Mouse (Mus musculus): ENCODE data around the gene App. TPM values are rescaled to one million over a fixed set of nuclear protein-coding genes. Genes with fewer than 3 reads are reported as not detected.

Gene App
- polyA plus RNA-seq, 1 experiment from 2014 or later, result 132 TPM

DNA sequence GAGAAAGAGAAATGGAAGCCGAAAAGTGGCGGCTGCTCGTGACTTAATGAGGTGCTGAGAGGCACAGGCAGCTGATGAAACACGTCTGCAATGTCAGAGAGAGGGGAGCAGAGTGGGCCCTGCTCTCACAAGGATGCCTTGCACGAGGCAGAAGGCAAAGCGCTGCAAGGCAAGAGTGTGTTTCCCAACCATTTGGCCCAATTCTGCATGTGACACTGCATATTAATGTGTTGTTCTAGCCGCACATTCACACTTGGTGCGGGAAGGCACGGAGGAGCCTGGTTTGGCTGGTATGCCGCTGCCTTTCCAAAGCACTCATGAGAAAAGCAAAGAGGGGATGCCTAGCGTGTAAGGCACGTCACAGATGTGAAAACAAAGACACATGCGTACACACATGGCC lies 63.1 kb downstream of the App start:
- Histone ChIP-seq H3K4me2 (ENCODE audit: low read length) (no peak overlapping the region), H3K4me1 (replicated peaks; ENCODE audit: control insufficient read depth, insufficient read depth, low read length) (no peaks in the 10 kb centered on the region), H3K36me3 (ENCODE audit: control insufficient read depth, insufficient read depth, low read length) (no peaks in the 10 kb centered on the region), H3K9ac (ENCODE audit: low read length) (no peak overlapping the region), H3K27me3 (replicated peaks; ENCODE audit: control insufficient read depth, insufficient read depth, low read length) (no peaks in the 10 kb centered on the region), H3K4me3 (ENCODE audit: low read depth, low read length) (no peak overlapping the region), H3K27ac (ENCODE audit: low read depth) (no peak overlapping the region), H3K9me3 (ENCODE audit: control insufficient read depth, low read length) (no peaks in the 10 kb centered on the region)
- 77% methylated on average over 13 of the region's 13 CpGs for WGBS
- ATAC-seq (replicated peaks; ENCODE audit: low FRiP score, low TSS enrichment, low read depth), result no peak
- no peak for DNase-seq (ENCODE audit: low spot score)

DNA sequence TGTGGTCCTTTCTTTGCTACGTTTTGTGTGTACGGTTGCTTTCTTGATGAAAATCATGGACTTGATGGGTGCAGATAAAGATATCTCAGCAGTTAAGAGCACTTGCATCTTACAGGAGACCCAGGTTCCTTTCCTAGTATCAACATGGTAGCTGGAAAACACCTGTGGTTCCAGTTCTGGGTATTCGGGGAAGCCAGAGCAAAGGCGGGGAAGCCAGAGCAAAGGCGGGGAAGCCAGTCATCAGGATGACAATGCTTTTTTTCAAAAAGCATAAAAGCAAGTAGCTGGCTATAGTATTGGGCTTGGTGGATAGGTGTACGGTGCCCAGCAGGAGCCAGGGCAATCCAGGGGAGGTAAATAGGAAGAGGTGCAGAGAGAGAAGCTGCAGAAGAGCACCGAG lies 65.1 kb downstream of the App start:
- 86% methylated on average over 7 of the region's 7 CpGs for WGBS

DNA sequence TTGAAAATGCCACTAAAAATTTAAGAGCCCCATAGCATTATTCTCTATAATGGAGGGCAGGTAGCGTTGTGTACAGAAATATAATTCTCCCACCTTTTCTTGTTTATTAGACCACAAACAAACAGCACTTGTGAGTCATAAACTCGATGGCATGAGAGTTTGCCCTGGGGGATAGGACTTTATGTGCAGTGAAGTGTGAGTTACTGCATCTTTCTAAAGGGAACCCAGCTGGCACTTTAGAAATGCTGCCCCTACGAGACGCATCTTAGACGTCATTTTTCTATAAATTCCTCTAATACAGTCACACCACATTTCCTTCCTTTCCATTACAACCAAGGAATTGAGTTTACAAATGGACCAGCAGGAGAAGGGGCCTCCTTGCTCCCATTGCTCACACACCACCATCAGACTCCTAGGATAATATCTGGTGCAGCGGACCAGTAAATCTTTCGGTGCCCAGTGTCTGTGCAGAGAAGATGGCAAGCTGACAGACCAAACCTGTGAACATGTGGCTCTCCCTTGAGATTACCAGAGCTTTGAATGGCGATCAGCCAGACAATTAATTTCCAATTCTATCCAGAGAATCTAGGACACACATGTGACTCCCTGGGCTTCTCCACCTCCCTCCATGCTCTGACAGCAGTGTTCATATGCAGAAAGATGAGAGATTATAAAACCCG lies 66.8 kb downstream of the App start:
- H3K4me1 ChIP-seq (replicated peaks; ENCODE audit: control insufficient read depth, insufficient read depth, low read length), result no peaks in the 10 kb centered on the region
- no peaks in the 10 kb centered on the region for H3K9me3 ChIP-seq (ENCODE audit: control insufficient read depth, low read length)
- H3K9ac ChIP-seq (ENCODE audit: low read length), result no peak overlapping the region
- no peaks in the 10 kb centered on the region for H3K27me3 ChIP-seq (replicated peaks; ENCODE audit: control insufficient read depth, insufficient read depth, low read length)
- DNase-seq (ENCODE audit: low spot score) (no peak), ATAC-seq (replicated peaks; ENCODE audit: low FRiP score, low TSS enrichment, low read depth) (no peak)
- H3K4me2 ChIP-seq (ENCODE audit: low read length), result no peak overlapping the region
- H3K36me3 ChIP-seq (ENCODE audit: control insufficient read depth, insufficient read depth, low read length), result peaks cover 4% of the 10 kb centered on the region; the same call in 1 of the 2 replicates
- 84% methylated on average over 9 of the region's 9 CpGs for WGBS
- H3K4me3 ChIP-seq (ENCODE audit: low read depth, low read length), result no peak overlapping the region
- H3K27ac ChIP-seq (ENCODE audit: low read depth), result no peak overlapping the region

More for the DNA sequence above, 65.1 kb downstream of the App start:
- ATAC-seq (replicated peaks; ENCODE audit: low FRiP score, low TSS enrichment, low read depth) (no peak), DNase-seq (ENCODE audit: low spot score) (no peak)
- no peak overlapping the region for H3K4me3 ChIP-seq (ENCODE audit: low read depth, low read length)
- H3K36me3 ChIP-seq (ENCODE audit: control insufficient read depth, insufficient read depth, low read length), result no peaks in the 10 kb centered on the region
- H3K27ac ChIP-seq (ENCODE audit: low read depth), result no peak overlapping the region
- H3K4me2 ChIP-seq (ENCODE audit: low read length), result no peak overlapping the region
- H3K27me3 ChIP-seq (replicated peaks; ENCODE audit: control insufficient read depth, insufficient read depth, low read length), result no peaks in the 10 kb centered on the region
- H3K9me3 ChIP-seq (ENCODE audit: control insufficient read depth, low read length), result no peaks in the 10 kb centered on the region
- no peaks in the 10 kb centered on the region for H3K4me1 ChIP-seq (replicated peaks; ENCODE audit: control insufficient read depth, insufficient read depth, low read length)
- no peak overlapping the region for H3K9ac ChIP-seq (ENCODE audit: low read length)

DNA sequence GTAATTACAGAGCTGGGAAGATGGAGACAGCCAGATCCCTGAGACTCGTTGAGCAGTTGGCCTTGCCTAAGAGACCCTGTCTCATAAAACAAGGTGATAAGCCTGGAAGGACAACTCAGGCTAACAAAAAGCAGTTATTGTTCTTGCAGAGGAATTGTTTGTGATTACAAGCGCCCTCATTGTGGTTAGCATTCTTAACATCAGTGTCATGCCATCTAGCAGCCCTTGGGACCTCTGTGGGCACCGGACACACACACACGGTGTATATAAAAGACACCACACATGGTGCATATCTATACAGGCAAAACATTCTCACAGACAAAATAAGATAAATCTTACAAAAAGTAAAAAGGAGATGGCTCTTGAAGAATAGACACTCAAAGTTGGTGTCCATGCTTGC lies 68.0 kb downstream of the App start:
- Histone ChIP-seq H3K27ac (ENCODE audit: low read depth) (no peak overlapping the region), H3K4me2 (ENCODE audit: low read length) (no peak overlapping the region), H3K4me1 (replicated peaks; ENCODE audit: control insufficient read depth, insufficient read depth, low read length) (no peaks in the 10 kb centered on the region), H3K36me3 (ENCODE audit: control insufficient read depth, insufficient read depth, low read length) (peaks cover 7% of the 10 kb centered on the region; the same call in 1 of the 2 replicates), H3K9me3 (ENCODE audit: control insufficient read depth, low read length) (no peaks in the 10 kb centered on the region), H3K9ac (ENCODE audit: low read length) (no peak overlapping the region), H3K4me3 (ENCODE audit: low read depth, low read length) (no peak overlapping the region), H3K27me3 (replicated peaks; ENCODE audit: control insufficient read depth, insufficient read depth, low read length) (no peaks in the 10 kb centered on the region)
- ATAC-seq (replicated peaks; ENCODE audit: low FRiP score, low TSS enrichment, low read depth) (no peak), DNase-seq (ENCODE audit: low spot score) (no peak)
- 65% methylated on average over 4 of the region's 4 CpGs for WGBS

DNA sequence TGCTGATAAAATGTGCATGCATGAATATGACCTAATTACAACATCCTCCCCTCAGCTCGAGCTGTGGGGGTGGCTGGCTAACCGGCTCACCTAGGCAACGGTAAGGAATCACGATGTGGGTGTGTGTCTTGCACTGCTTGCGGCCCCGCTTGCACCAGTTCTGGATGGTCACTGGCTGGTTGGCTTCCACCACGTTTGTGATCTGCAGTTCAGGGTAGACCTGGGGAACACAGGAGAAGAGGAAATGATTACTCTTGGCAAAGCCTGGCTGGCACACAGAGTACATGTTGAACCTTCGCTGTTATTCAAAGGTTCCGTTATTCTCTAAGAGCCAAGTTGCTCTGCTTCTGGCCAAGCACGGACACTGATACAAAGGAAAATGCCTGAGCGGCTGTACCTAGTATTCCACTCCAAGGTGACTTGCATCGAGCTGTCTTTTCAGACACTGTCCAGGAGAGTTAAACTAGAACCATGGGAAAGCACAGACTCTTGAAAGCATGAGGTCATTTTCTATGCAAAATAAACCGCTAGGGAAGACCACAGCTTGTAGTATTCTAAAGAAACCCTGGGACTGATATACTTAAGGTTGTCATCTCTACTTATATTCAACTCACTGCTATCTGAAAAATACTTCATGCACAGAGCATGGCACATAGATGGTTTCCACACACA lies 70.3 kb downstream of the App start:
- H3K27me3 ChIP-seq (replicated peaks; ENCODE audit: control insufficient read depth, insufficient read depth, low read length), result no peaks in the 10 kb centered on the region
- ATAC-seq (replicated peaks; ENCODE audit: low FRiP score, low TSS enrichment, low read depth), result no peak

DNA sequence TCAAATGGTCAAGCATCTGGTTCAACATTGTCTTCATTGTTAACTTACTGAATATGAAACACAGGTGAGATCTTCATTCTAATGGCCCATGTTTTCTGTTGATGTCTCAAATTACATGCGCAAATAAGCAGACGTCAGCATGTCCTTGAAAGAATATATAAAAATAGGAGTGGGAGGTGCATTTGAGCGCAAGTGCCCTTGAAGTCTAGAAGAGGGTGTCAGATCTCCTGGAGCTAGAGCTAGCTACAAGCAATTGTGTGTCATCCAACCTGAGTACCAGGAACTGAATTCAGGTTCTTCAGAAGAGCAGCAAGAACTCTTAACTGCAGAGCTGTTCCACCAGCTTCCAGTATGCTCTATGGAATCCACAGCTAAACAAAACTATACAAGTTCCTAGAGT lies 72.0 kb downstream of the App start:
- Histone ChIP-seq H3K27me3 (replicated peaks; ENCODE audit: control insufficient read depth, insufficient read depth, low read length) (no peaks in the 10 kb centered on the region), H3K4me3 (ENCODE audit: low read depth, low read length) (no peak overlapping the region), H3K4me1 (replicated peaks; ENCODE audit: control insufficient read depth, insufficient read depth, low read length) (no peaks in the 10 kb centered on the region), H3K9ac (ENCODE audit: low read length) (no peak overlapping the region), H3K4me2 (ENCODE audit: low read length) (no peak overlapping the region), H3K36me3 (ENCODE audit: control insufficient read depth, insufficient read depth, low read length) (peaks cover 13% of the 10 kb centered on the region), H3K27ac (ENCODE audit: low read depth) (no peak overlapping the region), H3K9me3 (ENCODE audit: control insufficient read depth, low read length) (no peaks in the 10 kb centered on the region)
- 84% methylated on average over 3 of the region's 3 CpGs for WGBS
- DNase-seq (ENCODE audit: low spot score) (no peak), ATAC-seq (replicated peaks; ENCODE audit: low FRiP score, low TSS enrichment, low read depth) (no peak)

More for the DNA sequence above, 70.3 kb downstream of the App start:
- Histone ChIP-seq H3K9me3 (ENCODE audit: control insufficient read depth, low read length) (no peaks in the 10 kb centered on the region), H3K4me1 (replicated peaks; ENCODE audit: control insufficient read depth, insufficient read depth, low read length) (no peaks in the 10 kb centered on the region), H3K36me3 (ENCODE audit: control insufficient read depth, insufficient read depth, low read length) (peaks cover 7% of the 10 kb centered on the region; the same call in 1 of the 2 replicates), H3K4me3 (ENCODE audit: low read depth, low read length) (no peak overlapping the region), H3K4me2 (ENCODE audit: low read length) (no peak overlapping the region), H3K27ac (ENCODE audit: low read depth) (no peak overlapping the region), H3K9ac (ENCODE audit: low read length) (no peak overlapping the region)
- DNase-seq (ENCODE audit: low spot score), result no peak
- WGBS, result 77% methylated on average over 13 of the region's 13 CpGs

DNA sequence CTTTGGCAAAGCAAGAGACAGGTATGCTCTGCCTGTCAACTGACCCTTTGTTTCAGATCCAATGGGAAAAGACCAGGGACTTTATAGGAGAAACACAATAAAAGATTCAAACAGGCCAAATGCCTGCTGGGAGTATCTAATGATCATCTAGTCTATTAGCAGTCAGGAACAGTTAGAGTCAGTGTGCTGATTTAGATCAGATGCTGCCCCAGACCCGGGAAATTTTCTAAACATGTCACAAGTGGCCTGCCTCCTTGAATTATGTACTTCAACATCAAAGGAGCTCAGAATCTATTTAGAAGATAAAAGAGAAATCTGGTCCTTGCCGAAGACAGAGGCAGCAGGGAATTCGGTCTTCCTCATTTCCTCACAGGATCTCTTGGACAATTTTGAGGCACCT lies 72.8 kb downstream of the App start:
- no peaks in the 10 kb centered on the region for H3K4me1 ChIP-seq (replicated peaks; ENCODE audit: control insufficient read depth, insufficient read depth, low read length)
- ATAC-seq (replicated peaks; ENCODE audit: low FRiP score, low TSS enrichment, low read depth) (no peak), DNase-seq (ENCODE audit: low spot score) (no peak)
- H3K9ac ChIP-seq (ENCODE audit: low read length), result no peak overlapping the region
- H3K27ac ChIP-seq (ENCODE audit: low read depth), result no peak overlapping the region
- H3K4me3 ChIP-seq (ENCODE audit: low read depth, low read length), result no peak overlapping the region
- 26% methylated on average over 3 of the region's 3 CpGs for WGBS
- H3K4me2 ChIP-seq (ENCODE audit: low read length), result no peak overlapping the region
- no peaks in the 10 kb centered on the region for H3K27me3 ChIP-seq (replicated peaks; ENCODE audit: control insufficient read depth, insufficient read depth, low read length)
- no peaks in the 10 kb centered on the region for H3K9me3 ChIP-seq (ENCODE audit: control insufficient read depth, low read length)
- H3K36me3 ChIP-seq (ENCODE audit: control insufficient read depth, insufficient read depth, low read length), result peaks cover 13% of the 10 kb centered on the region

DNA sequence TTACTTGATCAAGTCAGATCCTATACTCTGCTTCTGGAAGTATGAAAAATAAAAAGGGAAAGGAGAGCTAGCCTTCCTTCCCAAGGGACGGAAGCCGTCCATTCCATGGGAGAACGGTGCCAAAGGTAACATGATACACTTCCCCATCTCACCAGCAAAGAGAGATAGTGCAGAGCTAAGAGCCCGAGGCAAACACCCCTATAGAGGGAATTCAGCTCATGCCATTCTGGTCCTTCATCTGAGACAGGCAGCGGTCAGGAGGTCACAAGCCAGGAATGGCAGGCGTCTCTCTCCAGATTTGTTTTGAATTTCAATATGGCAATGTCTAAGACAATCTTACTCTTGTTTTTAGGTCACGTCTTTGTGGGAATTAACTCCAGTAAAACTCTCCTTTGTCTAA lies 74.1 kb downstream of the App start:
- H3K9ac ChIP-seq (ENCODE audit: low read length), result no peak overlapping the region
- peaks cover 13% of the 10 kb centered on the region for H3K36me3 ChIP-seq (ENCODE audit: control insufficient read depth, insufficient read depth, low read length)
- H3K27me3 ChIP-seq (replicated peaks; ENCODE audit: control insufficient read depth, insufficient read depth, low read length), result no peaks in the 10 kb centered on the region
- no peak for DNase-seq (ENCODE audit: low spot score)
- 43% methylated on average over 7 of the region's 7 CpGs for WGBS
- no peaks in the 10 kb centered on the region for H3K4me1 ChIP-seq (replicated peaks; ENCODE audit: control insufficient read depth, insufficient read depth, low read length)
- no peak overlapping the region for H3K4me2 ChIP-seq (ENCODE audit: low read length)
- ATAC-seq (replicated peaks; ENCODE audit: low FRiP score, low TSS enrichment, low read depth), result no peak
- no peak overlapping the region for H3K27ac ChIP-seq (ENCODE audit: low read depth)
- H3K9me3 ChIP-seq (ENCODE audit: control insufficient read depth, low read length), result no peaks in the 10 kb centered on the region
- H3K4me3 ChIP-seq (ENCODE audit: low read depth, low read length), result no peak overlapping the region

DNA sequence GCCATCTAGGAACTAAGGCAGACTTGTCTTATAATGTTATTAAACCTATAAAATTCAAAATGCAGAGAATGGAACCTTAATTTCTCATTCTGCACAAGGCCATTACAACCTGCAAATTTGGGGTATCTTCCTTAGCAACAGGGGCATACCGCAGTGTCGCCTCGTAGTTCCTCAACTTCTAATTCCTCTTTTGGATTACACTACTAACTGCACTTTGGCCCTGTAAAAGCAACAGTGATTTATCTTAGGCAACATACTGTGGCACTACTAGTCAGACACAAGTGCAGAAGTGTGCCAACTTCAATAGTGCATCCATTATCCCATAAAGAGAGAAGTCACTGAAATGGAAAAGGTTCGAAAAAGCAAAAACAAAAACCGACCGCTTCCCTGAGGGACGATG lies 74.5 kb downstream of the App start:
- no peak for ATAC-seq (replicated peaks; ENCODE audit: low FRiP score, low TSS enrichment, low read depth)
- H3K4me3 ChIP-seq (ENCODE audit: low read depth, low read length), result no peak overlapping the region
- H3K4me2 ChIP-seq (ENCODE audit: low read length), result no peak overlapping the region
- H3K27ac ChIP-seq (ENCODE audit: low read depth), result no peak overlapping the region
- H3K27me3 ChIP-seq (replicated peaks; ENCODE audit: control insufficient read depth, insufficient read depth, low read length), result no peaks in the 10 kb centered on the region
- no peaks in the 10 kb centered on the region for H3K4me1 ChIP-seq (replicated peaks; ENCODE audit: control insufficient read depth, insufficient read depth, low read length)
- WGBS, result 73% methylated on average over 7 of the region's 7 CpGs
- H3K9ac ChIP-seq (ENCODE audit: low read length), result no peak overlapping the region
- H3K36me3 ChIP-seq (ENCODE audit: control insufficient read depth, insufficient read depth, low read length), result peaks cover 13% of the 10 kb centered on the region
- no peak for DNase-seq (ENCODE audit: low spot score)
- no peaks in the 10 kb centered on the region for H3K9me3 ChIP-seq (ENCODE audit: control insufficient read depth, low read length)

All from intestine, embryonic 14.5 days (tissue).